Mouse (Mus musculus) limb, embryonic 12.5 days (tissue): Measurements from ENCODE around the gene Cryba4. TPM values are rescaled to one million over a fixed set of nuclear protein-coding genes. Genes with fewer than 3 reads are reported as not detected.

Experiments
- ATAC-seq: fragments of 200-750 bp; cut with Nextera tagmentation; 2 replicates; pipeline ENCODE4 v1.8.0; 2017; ENCODE audit warnings: low read depth, moderate TSS enrichment; ENCODE audit not compliant: insufficient number of reproducible peaks, insufficient read depth, low FRiP score, low TSS enrichment
- H3K27ac ChIP-seq: fragments of 300-500 bp; sonication (generic); 2 replicates; pipeline ENCODE4 v1.5.1; 2016; ENCODE audit warnings: mild to moderate bottlenecking, moderate library complexity
- H3K27me3 ChIP-seq: fragments of 300-500 bp; sonication (generic); 2 replicates; pipeline ENCODE4 v1.6.1; 2016; ENCODE audit warnings: mild to moderate bottlenecking, moderate library complexity
- H3K36me3 ChIP-seq: fragments of 300-500 bp; sonication (generic); 2 replicates; pipeline ENCODE4 v1.6.1; 2016; ENCODE audit warnings: mild to moderate bottlenecking, moderate library complexity
- H3K4me1 ChIP-seq: fragments of 300-500 bp; sonication (generic); replicated peaks from 2 replicates; pipeline ENCODE4 v1.6.1; 2016
- H3K4me2 ChIP-seq: fragments of 300-500 bp; sonication (generic); 2 replicates; pipeline ENCODE4 v1.6.1; 2016; ENCODE audit warnings: mild to moderate bottlenecking, moderate library complexity
- H3K4me3 ChIP-seq: fragments of 300-500 bp; sonication (generic); replicated peaks from 2 replicates; pipeline ENCODE4 v1.5.1; 2016; ENCODE audit warnings: mild to moderate bottlenecking
- H3K9ac ChIP-seq: fragments of 300-500 bp; sonication (generic); replicated peaks from 2 replicates; pipeline ENCODE4 v1.6.1; 2016; ENCODE audit warnings: mild to moderate bottlenecking, moderate library complexity
- H3K9me3 ChIP-seq: fragments of 300-500 bp; sonication (generic); 2 replicates; pipeline ENCODE4 v1.6.1; 2016; ENCODE audit warnings: mild to moderate bottlenecking, moderate library complexity
- WGBS: fragments of 180-500 bp; shearing (Covaris S2); methylation state at CpG from one replicate; pipeline ENCODE4 v1.1.7; 2016; 5-methylcytosine and 5-hydroxymethylcytosine counted together
- polyA plus RNA-seq: library from polyadenylated mRNA; unstranded; fragments of >200 nt; fragmentation: Nextera tagmentation; extraction: Ambion mirVana; gene quantifications from 2 replicates; pipeline ENCODE4 v1.2.1, GENCODE M21; 2016

Gene Cryba4
- polyA plus RNA-seq, 1 experiment from 2014 or later: 0.59 TPM

GRCm38 (mm10) chr5:112277906-112278470 is 25.7 kb upstream of the Cryba4 start:
- 0 out of 2 replicates have a peak overlapping the region, but pooled peaks have one; percentile 70 for H3K4me3 ChIP-seq
- H3K9me3 ChIP-seq: no peaks in the 10 kb centered on the region
- no peak overlapping the region for H3K27ac ChIP-seq
- H3K4me1 ChIP-seq: peaks cover 53% of the 10 kb centered on the region
- WGBS: 92% methylated on average over 11 of the region's 11 CpGs
- no peak overlapping the region for H3K9ac ChIP-seq
- no peaks in the 10 kb centered on the region for H3K27me3 ChIP-seq
- H3K36me3 ChIP-seq: no peaks in the 10 kb centered on the region
- ATAC-seq: no peak
- peak overlapping the region; percentile 69 for H3K4me2 ChIP-seq

- Histone ChIP-seq H3K9ac (peak overlapping the region; percentile 74), H3K27ac (peak overlapping the region; percentile 75), H3K27me3 (no peaks in the 10 kb centered on the region), H3K36me3 (no peaks in the 10 kb centered on the region), H3K4me2 (peak overlapping the region; percentile 69), H3K4me1 (peaks cover 45% of the 10 kb centered on the region), H3K4me3 (peak overlapping the region; percentile 70), H3K9me3 (no peaks in the 10 kb centered on the region)
- ATAC-seq: peak; percentile 33
- WGBS: under 1% methylated on average over 24 of the region's 24 CpGs
These were observed 24.6 kb upstream of the Cryba4 start for GRCm38 (mm10) chr5:112276907-112277348.

GRCm38 (mm10) chr5:112276267-112276873 is 24.1 kb upstream of the Cryba4 start, which contains the start of gene Tpst2:
TSS of gene Tpst2 (plus strand) at chr5:112276691.
- peak; percentile 94 for ATAC-seq
- under 1% methylated on average over 60 of the region's 62 CpGs for WGBS
- peak within 1 kb of the TSS; percentile 69 for H3K4me2 ChIP-seq

GRCm38 (mm10) chr5:112275021-112275804 is 22.9 kb upstream of the Cryba4 start:
- no peak for ATAC-seq
- Histone ChIP-seq H3K36me3 (no peaks in the 10 kb centered on the region), H3K9me3 (no peaks in the 10 kb centered on the region), H3K9ac (0 out of 2 replicates have a peak overlapping the region, but pooled peaks have one; percentile 46), H3K27ac (no peak overlapping the region), H3K4me1 (peaks cover 40% of the 10 kb centered on the region), H3K27me3 (peaks cover 9% of the 10 kb centered on the region), H3K4me2 (peak overlapping the region; percentile 61), H3K4me3 (no peak overlapping the region; the same call in 1 of the 2 replicates)
- WGBS: 34% methylated on average over 4 of the region's 4 CpGs

More at GRCm38 (mm10) chr5:112276267-112276873, 24.1 kb upstream of the Cryba4 start, which contains the start of gene Tpst2:
- Histone ChIP-seq H3K4me1 (peaks cover 42% of the 10 kb centered on the region), H3K27me3 (peaks cover under 1% of the 10 kb centered on the region; the same call in 1 of the 2 replicates), H3K27ac (peak within 1 kb of the TSS; percentile 75), H3K4me3 (peak within 1 kb of the TSS; percentile 70), H3K9ac (peak within 1 kb of the TSS; percentile 74), H3K36me3 (no peaks in the 10 kb centered on the region), H3K9me3 (no peaks in the 10 kb centered on the region)

- Histone ChIP-seq H3K27ac (no peak overlapping the region), H3K9me3 (no peaks in the 10 kb centered on the region), H3K4me1 (peaks cover 37% of the 10 kb centered on the region), H3K4me3 (no peak overlapping the region), H3K27me3 (peaks cover 19% of the 10 kb centered on the region), H3K4me2 (no peak overlapping the region), H3K9ac (no peak overlapping the region), H3K36me3 (no peaks in the 10 kb centered on the region)
- no peak for ATAC-seq
- WGBS: 38% methylated on average over 2 of the region's 2 CpGs
These were observed 21.6 kb upstream of the Cryba4 start for GRCm38 (mm10) chr5:112273746-112274463.

- no peak overlapping the region for H3K9ac ChIP-seq
- ATAC-seq: no peak
- H3K27ac ChIP-seq: no peak overlapping the region
- no peaks in the 10 kb centered on the region for H3K9me3 ChIP-seq
- no peaks in the 10 kb centered on the region for H3K36me3 ChIP-seq
- peaks cover 29% of the 10 kb centered on the region for H3K27me3 ChIP-seq
- H3K4me3 ChIP-seq: no peak overlapping the region
- H3K4me2 ChIP-seq: no peak overlapping the region
- 73% methylated on average over 2 of the region's 2 CpGs for WGBS
- H3K4me1 ChIP-seq: peaks cover 29% of the 10 kb centered on the region
These were observed 20.6 kb upstream of the Cryba4 start for GRCm38 (mm10) chr5:112272934-112273333.

GRCm38 (mm10) chr5:112270764-112271541 is 18.6 kb upstream of the Cryba4 start:
- ATAC-seq: no peak

GRCm38 (mm10) chr5:112266011-112266777 is 13.9 kb upstream of the Cryba4 start:
- Histone ChIP-seq H3K9ac (no peak overlapping the region), H3K4me1 (peaks cover 16% of the 10 kb centered on the region), H3K27ac (no peak overlapping the region), H3K4me3 (peak overlapping the region; percentile 12; the same call in 1 of the 2 replicates), H3K9me3 (no peaks in the 10 kb centered on the region), H3K36me3 (no peaks in the 10 kb centered on the region), H3K4me2 (peak overlapping the region; percentile 49), H3K27me3 (peaks cover 66% of the 10 kb centered on the region)
- 56% methylated on average over 9 of the region's 9 CpGs for WGBS
- ATAC-seq: no peak

More at GRCm38 (mm10) chr5:112270764-112271541, 18.6 kb upstream of the Cryba4 start:
- Histone ChIP-seq H3K9ac (no peak overlapping the region), H3K9me3 (no peaks in the 10 kb centered on the region), H3K4me1 (peaks cover 20% of the 10 kb centered on the region), H3K27me3 (peaks cover 48% of the 10 kb centered on the region), H3K4me3 (no peak overlapping the region), H3K27ac (no peak overlapping the region), H3K4me2 (no peak overlapping the region), H3K36me3 (no peaks in the 10 kb centered on the region)
- 55% methylated on average over 24 of the region's 24 CpGs for WGBS

GRCm38 (mm10) chr5:112265515-112265914 is 13.2 kb upstream of the Cryba4 start:
- Histone ChIP-seq H3K4me2 (peak overlapping the region; percentile 49), H3K36me3 (no peaks in the 10 kb centered on the region), H3K27me3 (peaks cover 66% of the 10 kb centered on the region), H3K9ac (no peak overlapping the region), H3K27ac (no peak overlapping the region), H3K4me1 (peaks cover 10% of the 10 kb centered on the region), H3K9me3 (no peaks in the 10 kb centered on the region), H3K4me3 (peak overlapping the region; percentile 12; the same call in 1 of the 2 replicates)
- WGBS: 5% methylated on average over 10 of the region's 10 CpGs
- ATAC-seq: peak; percentile 63; the same call in 1 of the 2 replicates
